Mouse (Mus musculus) thymus, postnatal 14 days (tissue): ENCODE measurements at regions not wholly inside any gene's neighbourhood (a gene's known extent, or its start where the extent isn't known, plus 50 kb on each side); places are given as distances from the start of the nearest gene placed in this dataset.
A peak's percentile ranks its signal among the peaks of the same experiment; 100 is the strongest.

ENCODE experiments used
- DNase-seq: peaks from one replicate; pipeline ENCODE4 v3.0.0; 2021

DNA sequence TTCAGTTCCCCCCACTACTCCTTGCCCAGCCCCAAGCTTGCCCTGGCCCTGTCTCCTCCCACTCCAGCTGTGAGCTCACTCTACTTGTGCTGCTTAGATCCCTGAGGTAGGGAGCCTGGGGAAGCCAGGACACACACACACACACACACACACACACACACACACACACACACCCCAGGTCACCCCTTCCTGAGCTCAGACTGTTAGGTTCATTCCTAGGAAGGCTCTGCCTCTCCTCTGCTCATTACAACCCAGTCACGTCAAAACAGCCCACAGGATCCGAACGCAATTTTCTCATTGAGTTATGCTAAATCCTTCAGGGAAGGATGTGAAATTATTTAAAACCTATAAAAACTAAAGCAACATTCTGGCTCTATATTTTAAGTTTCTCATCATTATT lies 136.0 kb upstream of the Kdm8 start:
- DNase-seq: no peak

- DNase-seq: no peak
Measured at GRCm38 (mm10) chr7:125310971-125311370, 133.5 kb upstream of the Kdm8 start.

DNA sequence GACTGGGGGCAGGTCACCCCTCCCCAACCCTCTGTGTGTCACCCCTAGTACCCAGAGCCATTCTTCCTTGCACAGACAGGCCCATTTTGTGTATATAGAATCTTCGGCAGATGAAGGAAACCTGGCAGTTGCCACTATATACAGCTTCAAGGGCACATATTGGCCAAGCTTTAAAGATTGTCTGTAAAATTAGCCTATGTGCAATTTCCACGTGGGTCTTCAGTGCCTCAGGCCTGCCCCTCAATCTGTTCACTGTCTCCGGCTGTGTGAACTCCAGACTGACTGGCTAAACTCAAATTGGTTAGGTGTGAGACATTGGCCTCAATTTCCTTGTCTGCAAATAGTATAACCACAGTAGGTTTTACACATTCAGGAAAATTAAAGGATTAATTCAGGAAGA lies 130.9 kb upstream of the Kdm8 start:
- DNase-seq: no peak

GRCm38 (mm10) chr7:125334769-125335168 lies 109.7 kb upstream of the Kdm8 start:
- no peak for DNase-seq

DNA sequence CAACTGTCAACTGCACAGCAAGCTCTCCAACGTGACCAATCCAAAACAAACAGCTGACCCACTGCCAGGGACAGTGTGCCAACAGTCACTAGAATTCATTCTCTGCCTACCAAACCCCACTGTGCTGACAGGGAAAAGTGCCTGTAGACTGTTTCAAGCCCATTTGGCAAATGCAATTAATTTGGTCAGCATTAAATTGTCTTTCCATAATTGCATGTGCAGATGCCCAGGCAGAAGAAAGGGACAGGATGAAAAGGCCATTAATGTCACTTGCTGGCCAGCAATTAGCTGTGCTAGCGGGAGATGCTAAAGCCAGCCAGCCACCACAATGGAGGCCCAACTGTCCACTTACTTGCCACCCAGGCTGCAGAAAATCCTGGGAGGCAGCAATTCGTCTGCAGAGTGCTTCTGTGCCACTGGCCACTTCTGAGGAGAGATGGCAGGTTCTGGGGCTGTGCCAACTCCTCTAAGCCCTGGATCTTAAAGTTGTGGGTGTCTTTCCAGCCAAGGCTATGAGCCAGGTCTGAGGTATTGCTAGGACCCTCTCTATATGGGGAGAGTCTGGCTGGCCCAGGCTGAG lies 108.8 kb upstream of the Kdm8 start:
- DNase-seq: no peak

DNA sequence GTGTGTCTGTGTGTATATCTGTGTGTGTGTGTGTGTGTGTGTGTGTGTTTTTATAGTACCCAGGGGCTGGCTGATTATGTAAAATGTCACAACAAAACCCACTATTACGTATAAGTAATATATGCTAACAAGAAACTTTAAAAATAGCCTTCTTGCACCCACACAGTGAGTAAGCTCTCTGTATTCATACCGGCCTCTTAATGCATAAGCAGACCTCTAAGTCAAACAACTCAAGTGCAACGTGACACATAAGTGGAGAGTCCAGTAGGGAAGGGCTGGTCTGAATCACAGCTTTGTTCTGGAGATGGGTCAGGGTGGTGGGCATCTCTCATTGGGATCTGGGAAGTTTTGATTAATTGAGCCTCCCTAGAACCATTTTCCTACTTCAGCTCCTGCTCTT lies 107.7 kb upstream of the Kdm8 start:
- DNase-seq: no peak

- no peak for DNase-seq
Measured at GRCm38 (mm10) chr7:125338177-125338751, 106.2 kb upstream of the Kdm8 start.

- DNase-seq: no peak
Measured at GRCm38 (mm10) chr7:125340326-125340905, 104.1 kb upstream of the Kdm8 start.

GRCm38 (mm10) chr7:125349606-125350005 lies 94.9 kb upstream of the Kdm8 start:
- no peak for DNase-seq

DNA sequence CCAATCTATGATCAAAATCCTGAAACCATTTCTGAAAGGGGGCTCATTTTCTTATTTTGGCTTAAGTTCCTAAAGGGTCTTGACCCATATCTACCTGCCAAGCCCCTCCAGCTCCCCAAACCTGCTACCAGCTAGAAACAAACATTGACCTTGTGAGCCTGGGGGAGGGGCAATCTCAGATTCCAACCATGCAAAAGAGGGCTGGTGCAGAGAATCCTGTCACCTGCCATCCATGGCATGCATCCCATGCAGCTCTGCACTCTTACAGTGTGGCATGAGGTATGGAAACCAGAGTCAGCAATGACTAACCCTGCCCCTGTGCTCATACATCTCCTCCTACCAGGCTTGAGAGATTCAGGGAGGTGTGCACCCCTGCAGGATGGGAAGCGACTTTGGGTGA lies 90.3 kb upstream of the Kdm8 start:
- no peak for DNase-seq

- DNase-seq: no peak
Measured at GRCm38 (mm10) chr7:125354956-125355355, 89.5 kb upstream of the Kdm8 start.

- DNase-seq: no peak
Measured at GRCm38 (mm10) chr7:125358016-125358415, 86.5 kb upstream of the Kdm8 start.

GRCm38 (mm10) chr7:125383021-125383420 lies 61.5 kb upstream of the Kdm8 start:
- no peak for DNase-seq

- DNase-seq: no peak
Measured at GRCm38 (mm10) chr7:125384171-125384570, 60.3 kb upstream of the Kdm8 start.

DNA sequence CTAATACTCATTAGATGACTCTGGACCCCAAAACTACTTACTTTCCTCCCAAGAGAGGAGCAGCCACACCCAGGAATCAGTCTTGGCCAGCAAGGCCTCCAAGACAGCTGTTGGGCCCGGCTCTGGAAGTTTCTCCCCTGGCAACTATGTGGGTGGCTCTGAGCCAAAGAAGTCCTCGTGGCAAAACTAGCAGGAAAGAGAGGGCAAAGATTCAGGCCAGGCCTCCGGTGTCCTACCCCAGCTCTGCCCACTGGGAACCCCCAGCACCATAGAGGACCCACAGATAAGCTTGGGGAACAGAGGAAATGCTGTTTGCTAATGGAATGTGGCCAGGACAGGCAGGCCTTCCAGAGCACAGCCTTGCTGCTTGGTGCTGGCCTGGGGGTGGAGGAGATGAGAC lies 51.9 kb upstream of the Kdm8 start:
- no peak for DNase-seq

- peak; percentile 11 for DNase-seq
Measured at GRCm38 (mm10) chr7:125393228-125393627, 51.2 kb upstream of the Kdm8 start.

- peak; percentile 90 for DNase-seq
Measured at GRCm38 (mm10) chr7:125393654-125394346, 50.7 kb upstream of the Kdm8 start.
